Mouse (Mus musculus) cortical plate, adult 2 months (tissue): ENCODE results near the gene Dusp16. TPM values are rescaled to one million over a fixed set of nuclear protein-coding genes. Genes with fewer than 3 reads are reported as not detected.

Experiments
- H3K27ac ChIP-seq: fragments of 200-500 bp; 2 replicates; pipeline ENCODE4 v1.5.1; 2012; ENCODE audit warnings: low read length, control low read depth, inconsistent platforms; ENCODE audit not compliant: insufficient read depth
- H3K4me1 ChIP-seq: fragments of 200-500 bp; 2 replicates; pipeline ENCODE4 v1.6.1; 2011; ENCODE audit warnings: low read length; ENCODE audit not compliant: control insufficient read depth, insufficient read depth
- H3K4me3 ChIP-seq: fragments of 200-500 bp; 2 replicates; pipeline ENCODE4 v1.5.1; 2011; ENCODE audit warnings: mild to moderate bottlenecking, low read length, control low read depth; ENCODE audit not compliant: insufficient read depth
- CTCF ChIP-seq: fragments of 200-500 bp; IDR thresholded peaks from 2 replicates; pipeline ENCODE4 v1.5.1; 2011; ENCODE audit warnings: mild to moderate bottlenecking, control low read depth, low read length; ENCODE audit not compliant: insufficient read depth; ENCODE audit errors: extremely low read depth
- POLR2A ChIP-seq: fragments of 200-500 bp; IDR thresholded peaks from 2 replicates; pipeline ENCODE4 v1.6.1; 2011; ENCODE audit warnings: mild to moderate bottlenecking, low read length, control low read depth; ENCODE audit not compliant: insufficient read depth; ENCODE audit errors: extremely low read depth
- polyA plus RNA-seq: library from polyadenylated mRNA; depleted of rRNA; stranded (reverse); fragments of >200 nt; gene quantifications from 2 replicates; pipeline ENCODE4 v1.2.3, GENCODE M21; 2012

The Dusp16 gene
- polyA plus RNA-seq, 1 experiment = 9.1 TPM

DNA sequence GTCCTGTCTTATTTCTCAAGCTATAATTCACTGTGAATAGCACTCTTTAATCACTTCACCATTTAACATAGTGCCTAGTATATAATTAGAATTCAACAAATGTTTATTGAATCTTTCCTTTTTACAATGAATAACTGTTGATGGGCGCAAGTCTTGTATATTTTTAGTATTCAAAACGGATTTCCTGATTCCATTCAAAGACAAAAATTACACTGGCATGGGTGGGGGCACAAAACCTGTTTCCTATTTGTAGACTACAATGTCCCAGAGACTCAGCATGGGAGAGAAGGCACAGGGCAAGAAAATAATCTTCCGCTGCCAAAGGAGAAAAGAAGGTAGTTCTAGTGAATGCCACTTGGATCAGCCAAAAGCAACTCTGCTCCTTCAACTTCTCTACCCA lies 44.3 kb downstream of the Dusp16 start:
- no peaks in the 10 kb centered on the region for H3K4me1 ChIP-seq
- TF ChIP-seq POLR2A (no peak), CTCF (no peak)
- H3K4me3 ChIP-seq = no peak overlapping the region
- H3K27ac ChIP-seq = no peak overlapping the region

DNA sequence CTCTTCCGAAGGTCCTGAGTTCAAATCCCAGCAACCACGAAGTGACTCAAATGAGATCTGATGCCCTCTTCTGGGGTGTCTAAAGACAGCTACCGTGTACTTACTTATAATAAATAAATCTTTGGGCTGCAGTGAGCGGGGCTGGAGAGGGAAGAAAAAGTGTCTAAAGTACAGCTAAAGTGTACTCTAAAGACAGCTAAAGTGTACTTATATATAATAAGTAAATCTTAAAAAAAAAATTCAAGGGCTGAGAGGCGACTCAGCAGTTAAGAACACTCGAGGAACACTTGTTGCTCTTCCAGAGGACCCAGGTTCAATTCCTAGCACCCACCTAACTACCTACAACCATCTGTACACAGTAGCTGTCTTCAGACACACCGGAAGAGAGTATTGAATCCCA lies 46.5 kb downstream of the Dusp16 start:
- H3K27ac ChIP-seq = no peak overlapping the region
- no peaks in the 10 kb centered on the region for H3K4me1 ChIP-seq
- H3K4me3 ChIP-seq = no peak overlapping the region
- TF ChIP-seq POLR2A (no peak), CTCF (no peak)

DNA sequence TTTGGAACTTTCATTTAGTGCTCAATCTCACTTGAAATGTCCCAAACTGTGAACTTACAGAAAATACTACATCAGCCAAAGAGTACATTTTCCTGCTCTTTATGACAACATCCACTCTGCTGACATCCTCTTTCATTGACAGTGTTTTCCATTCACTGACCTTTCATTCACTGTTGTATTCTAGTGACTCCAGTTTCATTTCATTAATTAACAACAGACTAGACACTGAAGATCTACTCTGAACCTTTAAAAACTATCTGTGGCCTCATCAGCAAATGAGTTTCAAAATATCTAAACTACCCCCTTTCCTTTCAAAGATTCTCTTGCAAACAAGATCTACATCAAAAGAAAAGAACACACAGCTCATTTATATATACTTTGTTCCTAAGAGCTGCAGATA lies 48.9 kb downstream of the Dusp16 start:
- TF ChIP-seq CTCF (no peak), POLR2A (no peak)
- Histone ChIP-seq H3K4me3 (no peak overlapping the region), H3K4me1 (no peaks in the 10 kb centered on the region), H3K27ac (no peak overlapping the region)

DNA sequence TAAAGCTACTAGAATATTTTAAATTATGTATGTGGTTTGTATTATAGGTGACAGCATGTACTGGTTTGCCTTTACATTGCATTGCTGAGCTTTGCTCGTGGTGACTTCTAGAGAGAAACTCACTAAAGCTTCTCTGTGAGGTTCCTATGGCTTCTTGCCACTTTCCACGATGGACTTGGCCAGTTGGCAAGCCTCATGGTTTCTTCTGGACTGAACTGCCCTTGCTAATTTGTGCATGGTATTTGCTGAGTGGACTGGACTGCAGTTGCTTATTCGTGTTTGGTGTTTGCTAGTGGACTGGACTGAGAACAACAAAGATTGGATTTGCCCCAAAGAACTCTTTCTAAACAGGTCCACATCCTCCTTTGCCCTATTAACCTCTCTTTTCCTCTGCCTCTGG lies 55.6 kb downstream of the Dusp16 start:
- Histone ChIP-seq H3K27ac (no peak overlapping the region), H3K4me3 (no peak overlapping the region), H3K4me1 (no peaks in the 10 kb centered on the region)
- no peak for TF ChIP-seq POLR2A

DNA sequence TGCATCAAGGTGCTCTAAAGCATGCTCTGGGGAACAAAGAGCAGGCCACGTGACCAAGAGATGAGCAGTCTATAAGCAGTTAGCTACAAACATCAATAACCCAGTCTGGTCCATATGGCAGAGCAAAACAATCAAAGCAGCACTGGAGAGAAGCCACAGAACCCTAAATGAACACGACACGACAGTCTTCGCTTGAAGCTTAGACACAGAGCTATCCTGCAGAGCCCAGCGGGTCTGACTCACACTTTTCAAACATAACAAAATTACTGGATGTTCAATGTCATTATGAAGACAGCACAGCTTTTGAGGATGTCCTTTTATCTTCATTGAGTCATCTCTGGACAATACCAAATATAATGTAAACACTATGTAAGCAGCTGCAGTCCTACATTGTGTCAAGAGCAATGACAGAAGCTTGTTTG lies 58.6 kb downstream of the Dusp16 start:
- no peak overlapping the region for H3K27ac ChIP-seq
- H3K4me3 ChIP-seq = no peak overlapping the region
- TF ChIP-seq CTCF (no peak), POLR2A (no peak)
- no peaks in the 10 kb centered on the region for H3K4me1 ChIP-seq

DNA sequence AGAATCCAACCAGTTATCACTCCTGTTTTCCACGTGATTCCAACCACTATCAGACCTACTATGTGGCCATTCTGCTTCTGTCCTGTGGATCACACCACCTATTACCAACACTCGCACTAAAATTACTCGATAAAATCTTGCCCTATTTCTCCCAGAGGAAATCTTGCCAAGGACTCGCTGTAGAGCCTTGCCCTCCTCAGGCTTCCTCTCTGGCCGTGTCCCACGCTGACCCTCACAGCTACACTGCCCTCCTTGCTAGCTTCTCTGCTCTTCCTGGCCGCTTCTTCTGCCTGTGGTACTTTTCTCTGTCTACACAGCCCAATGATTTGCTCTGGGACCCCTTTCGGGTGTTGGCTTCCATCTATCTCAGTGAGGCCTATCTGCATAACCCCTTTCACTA lies 59.6 kb downstream of the Dusp16 start:
- TF ChIP-seq CTCF (no peak), POLR2A (no peak)
- H3K27ac ChIP-seq = no peak overlapping the region
- H3K4me3 ChIP-seq = no peak overlapping the region
- H3K4me1 ChIP-seq = no peaks in the 10 kb centered on the region

DNA sequence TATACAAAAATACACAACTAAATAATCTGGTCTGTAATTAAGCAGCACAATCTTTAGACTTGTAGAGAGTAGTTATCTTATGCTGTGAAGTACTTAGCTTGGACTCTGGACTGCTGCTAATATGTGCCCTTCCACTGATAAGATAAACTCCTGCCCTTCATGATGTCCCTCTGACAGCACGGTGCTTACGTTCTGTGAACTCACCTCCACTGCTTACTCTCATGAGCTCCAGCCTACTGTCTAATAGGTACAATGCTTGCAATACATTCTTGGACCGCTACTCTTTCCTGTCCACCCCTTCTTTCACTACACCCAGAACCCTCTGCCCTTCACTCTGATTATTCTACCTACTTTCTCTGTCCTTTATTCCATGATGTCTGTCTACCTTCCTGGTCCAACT lies 61.4 kb downstream of the Dusp16 start:
- Histone ChIP-seq H3K4me3 (no peak overlapping the region), H3K4me1 (peaks cover 2% of the 10 kb centered on the region; the same call in 1 of the 2 replicates), H3K27ac (no peak overlapping the region)
- no peak for TF ChIP-seq POLR2A
- no peak for TF ChIP-seq CTCF

DNA sequence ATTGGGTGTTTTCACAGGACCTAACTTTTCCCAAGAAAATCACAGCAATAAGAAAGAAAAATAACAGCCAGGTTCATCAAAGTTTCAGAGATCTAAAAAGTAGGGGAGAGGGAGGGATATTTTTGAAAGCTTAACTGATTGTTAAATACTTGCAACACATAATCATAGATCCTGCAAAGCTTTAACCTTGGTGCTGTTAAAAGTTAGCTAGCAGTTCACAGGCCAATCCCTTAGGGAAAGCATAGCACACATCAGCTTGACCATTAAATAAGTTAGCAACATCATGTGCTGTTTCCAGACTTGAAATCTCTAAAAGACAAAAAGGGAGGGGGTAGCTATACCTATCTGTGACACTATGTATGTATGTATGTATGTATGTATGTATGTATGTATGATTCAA lies 67.0 kb downstream of the Dusp16 start:
- Histone ChIP-seq H3K27ac (no peak overlapping the region), H3K4me1 (peaks cover 3% of the 10 kb centered on the region), H3K4me3 (no peak overlapping the region)
- TF ChIP-seq POLR2A (no peak), CTCF (no peak)

DNA sequence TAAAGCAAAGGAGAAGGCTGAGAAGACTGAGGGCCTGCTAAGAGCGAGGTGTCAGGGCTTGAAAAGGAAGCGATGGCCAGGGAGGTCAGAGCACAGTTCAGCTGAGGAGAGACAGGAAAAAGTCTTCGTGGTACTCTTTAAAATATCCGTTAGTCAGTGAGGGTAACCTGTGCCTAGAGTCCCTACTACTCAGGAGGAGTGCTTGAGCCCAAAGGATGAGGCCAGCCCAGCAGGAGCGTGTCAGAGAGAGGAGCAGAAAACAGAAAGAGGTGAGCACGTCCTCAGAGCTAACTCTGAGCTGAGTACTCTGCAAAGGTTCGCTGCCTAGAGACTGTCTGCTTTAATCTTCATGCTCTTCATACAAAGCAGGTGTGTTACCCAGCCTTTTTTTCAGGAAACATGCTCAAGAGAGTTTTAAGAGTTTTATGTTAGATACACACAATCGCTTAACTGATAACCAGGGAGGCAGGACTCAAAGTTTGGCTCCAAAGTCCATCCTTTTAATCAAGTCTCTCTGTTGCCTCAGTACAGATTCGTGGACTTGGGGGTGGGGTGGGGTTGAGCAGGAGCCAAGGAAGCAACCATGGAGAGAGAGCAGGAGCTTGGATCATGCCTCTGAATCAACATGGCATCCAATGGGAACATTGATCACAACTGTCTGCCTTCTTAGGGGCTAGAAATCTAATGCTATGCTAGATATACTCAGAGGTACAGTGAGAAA lies 68.4 kb downstream of the Dusp16 start:
- TF ChIP-seq CTCF (no peak), POLR2A (no peak)
- H3K4me1 ChIP-seq = peaks cover 3% of the 10 kb centered on the region
- no peak overlapping the region for H3K4me3 ChIP-seq
- no peak overlapping the region for H3K27ac ChIP-seq

DNA sequence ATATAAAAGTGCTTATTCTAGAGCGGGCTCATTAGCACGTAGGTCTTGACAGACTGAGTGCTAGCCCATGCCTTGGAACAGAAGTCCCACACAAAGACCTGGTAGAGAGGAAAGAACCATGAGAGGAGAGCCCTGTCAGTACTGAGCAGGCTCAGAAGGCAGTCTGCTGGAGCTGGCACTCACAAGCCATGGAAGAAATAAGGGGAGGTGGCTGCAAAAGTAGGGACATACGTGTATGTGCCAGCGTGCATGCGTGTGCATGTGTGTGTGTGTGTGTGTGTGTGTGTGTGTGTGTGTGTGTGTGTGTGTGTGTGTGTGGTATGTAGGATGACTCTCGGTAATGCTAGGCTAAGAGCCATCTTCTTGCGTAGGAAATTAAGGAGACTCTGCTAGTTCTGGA lies 69.1 kb downstream of the Dusp16 start:
- TF ChIP-seq POLR2A (no peak), CTCF (no peak)
- Histone ChIP-seq H3K4me1 (peaks cover 3% of the 10 kb centered on the region), H3K4me3 (no peak overlapping the region), H3K27ac (no peak overlapping the region)
